ENCODE assay signal across 8 mouse cellular contexts in genomic region chr11:90142393-90142792, GRCm38 (mm10). TPM values are rescaled to one million over a fixed set of nuclear protein-coding genes. Genes with fewer than 3 reads are reported as not detected.
DNase-seq lines count a peak whose midpoint lies in the region.

No protein-coding gene starts in this region.

- intact Hi-C loops in heart, postnatal 36 days (cut with DNase I), result no loop called here

- peak; percentile 2 for DNase-seq in cerebellum, adult 11 months
- DNase-seq in cerebellum, adult 8-10 months, result no peak
- DNase-seq in NIH3T3 (ENCODE audit: low read depth), result peak; percentile 59
- DNase-seq in frontal cortex, postnatal 14 days (ENCODE audit: low spot score in 2 of 2), result peak; percentile 11 to 23
- peak; percentile 78 to 81 for DNase-seq in heart, postnatal 36 days
- peak; percentile 64 to 85 for DNase-seq in lung, postnatal 4 days
- DNase-seq in embryo, embryonic 9.5 days (ENCODE audit: extremely low spot score), result no peak
- no peak for DNase-seq in spleen, postnatal 4 days (ENCODE audit: low spot score in 2 of 2)

RNA-seq across cellular contexts. Expression of gene Gm45716, which starts 45.1 kb away (rescaled TPM):
- 1 to 10 TPM; 8.6 to 9.6 TPM for total RNA-seq in heart, postnatal 36 days (2021)

Comparison
In these comparisons a context has a peak if more than half of its experiments do, and no peak if none do; other contexts are left out.
1. DNase-seq: peak in cerebellum, adult 11 months (single experiment), NIH3T3 (single experiment), frontal cortex, postnatal 14 days (2 of 2), heart, postnatal 36 days (2 of 2) and lung, postnatal 4 days (2 of 2); none in cerebellum, adult 8-10 months (single experiment), embryo, embryonic 9.5 days (single experiment) and spleen, postnatal 4 days (0 of 2).